Mouse (Mus musculus) limb, embryonic 14.5 days (tissue): Measurements from ENCODE around the gene Rtca. TPM values are rescaled to one million over a fixed set of nuclear protein-coding genes. Genes with fewer than 3 reads are reported as not detected.

ENCODE experiments used
- ATAC-seq: fragments of 200-750 bp; cut with Nextera tagmentation; 2 replicates; pipeline ENCODE4 v1.8.0; 2017; ENCODE audit warnings: low read depth, moderate number of reproducible peaks, moderate TSS enrichment; ENCODE audit not compliant: low FRiP score
- DNase-seq: peaks from one replicate; pipeline ENCODE4 v3.0.0-alpha.2; 2015; ENCODE audit warnings: low spot score
- H3K27ac ChIP-seq: fragments of 300-500 bp; sonication (generic); replicated peaks from 2 replicates; pipeline ENCODE4 v1.5.1; 2014; ENCODE audit warnings: low read depth, mild to moderate bottlenecking, low read length, moderate library complexity, mixed read lengths
- H3K27me3 ChIP-seq: fragments of 300-500 bp; sonication (generic); 2 replicates; pipeline ENCODE4 v1.6.1; 2014; ENCODE audit warnings: low read length, mixed read lengths; ENCODE audit not compliant: control insufficient read depth, insufficient read depth
- H3K36me3 ChIP-seq: fragments of 300-500 bp; sonication (generic); 2 replicates; pipeline ENCODE4 v1.6.1; 2014; ENCODE audit warnings: mild to moderate bottlenecking, low read length, moderate library complexity, mixed read lengths; ENCODE audit not compliant: control insufficient read depth, insufficient read depth
- H3K4me1 ChIP-seq: fragments of 300-500 bp; sonication (generic); 2 replicates; pipeline ENCODE4 v1.6.1; 2014; ENCODE audit warnings: antibody characterized with exemption, low read length, mixed read lengths; ENCODE audit not compliant: control insufficient read depth, insufficient read depth
- H3K4me2 ChIP-seq: fragments of 300-500 bp; sonication (generic); replicated peaks from 2 replicates; pipeline ENCODE4 v1.6.1; 2014; ENCODE audit warnings: low read depth, mild to moderate bottlenecking, low read length, moderate library complexity; ENCODE audit not compliant: severe bottlenecking
- H3K4me3 ChIP-seq: fragments of 300-500 bp; sonication (generic); replicated peaks from 2 replicates; pipeline ENCODE4 v1.5.1; 2014; ENCODE audit warnings: low read length
- H3K9ac ChIP-seq: fragments of 300-500 bp; sonication (generic); 2 replicates; pipeline ENCODE4 v1.6.1; 2014; ENCODE audit warnings: mild to moderate bottlenecking, low read depth, low read length, moderate library complexity; ENCODE audit not compliant: severe bottlenecking
- H3K9me3 ChIP-seq: fragments of 300-500 bp; sonication (generic); 2 replicates; pipeline ENCODE4 v1.6.1; 2016; ENCODE audit warnings: low read length; ENCODE audit not compliant: control insufficient read depth
- POLR2A ChIP-seq: fragments of 200-500 bp; IDR thresholded peaks from 2 replicates; pipeline ENCODE4 v1.8.0; 2012; ENCODE audit warnings: inconsistent platforms, mild to moderate bottlenecking, moderate library complexity, borderline replicate concordance; ENCODE audit not compliant: insufficient read depth, insufficient read length; ENCODE audit errors: extremely low read depth
- WGBS: fragments of 180-500 bp; shearing (Covaris S2); extraction: QIAGEN DNeasy Blood & Tissue Kit; methylation state at CpG from one replicate; pipeline ENCODE4 v1.1.7; 2014; 5-methylcytosine and 5-hydroxymethylcytosine counted together
- polyA plus RNA-seq, 2 experiments: library from polyadenylated mRNA; depleted of rRNA in 1 of 2; stranded (reverse) in 1 of 2; unstranded in 1 of 2; fragments of >200 nt; fragmentation: Nextera tagmentation in 1 of 2; extraction: Ambion mirVana in 1 of 2; gene quantifications; 2 replicates each; pipeline versions ENCODE4 v1.2.1 to v1.2.3; 2012 to 2014

Gene Rtca
- polyA plus RNA-seq, 2 experiments, result 57.5 to 68.6 TPM

DNA sequence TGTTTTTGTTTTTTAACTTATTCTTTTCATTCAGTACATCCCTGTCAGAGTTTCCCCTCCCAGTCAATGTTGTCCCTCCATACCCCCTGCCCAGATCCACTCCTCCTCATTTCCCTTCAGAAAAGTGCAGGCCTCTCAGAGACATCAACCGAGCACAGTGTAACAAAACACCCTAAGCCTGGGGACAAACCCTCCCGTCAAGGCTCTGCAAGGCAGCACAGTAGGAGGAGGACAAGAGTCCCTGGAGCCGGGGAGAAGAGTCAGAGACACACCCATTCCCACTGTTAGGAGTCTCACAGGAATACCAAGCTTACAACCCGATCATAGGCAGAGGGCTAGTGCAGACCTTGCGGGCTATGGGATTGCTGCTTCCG lies 29.2 kb upstream of the Rtca start:
- Histone ChIP-seq H3K4me3 (no peak overlapping the region), H3K9me3 (no peaks in the 10 kb centered on the region), H3K4me2 (no peak overlapping the region), H3K9ac (no peak overlapping the region), H3K36me3 (peaks cover 51% of the 10 kb centered on the region), H3K27me3 (no peaks in the 10 kb centered on the region), H3K27ac (no peak overlapping the region), H3K4me1 (no peaks in the 10 kb centered on the region)
- WGBS, result 51% methylated on average over 6 of the region's 6 CpGs
- ATAC-seq (no peak), DNase-seq (no peak)
- TF ChIP-seq POLR2A, result no peak

DNA sequence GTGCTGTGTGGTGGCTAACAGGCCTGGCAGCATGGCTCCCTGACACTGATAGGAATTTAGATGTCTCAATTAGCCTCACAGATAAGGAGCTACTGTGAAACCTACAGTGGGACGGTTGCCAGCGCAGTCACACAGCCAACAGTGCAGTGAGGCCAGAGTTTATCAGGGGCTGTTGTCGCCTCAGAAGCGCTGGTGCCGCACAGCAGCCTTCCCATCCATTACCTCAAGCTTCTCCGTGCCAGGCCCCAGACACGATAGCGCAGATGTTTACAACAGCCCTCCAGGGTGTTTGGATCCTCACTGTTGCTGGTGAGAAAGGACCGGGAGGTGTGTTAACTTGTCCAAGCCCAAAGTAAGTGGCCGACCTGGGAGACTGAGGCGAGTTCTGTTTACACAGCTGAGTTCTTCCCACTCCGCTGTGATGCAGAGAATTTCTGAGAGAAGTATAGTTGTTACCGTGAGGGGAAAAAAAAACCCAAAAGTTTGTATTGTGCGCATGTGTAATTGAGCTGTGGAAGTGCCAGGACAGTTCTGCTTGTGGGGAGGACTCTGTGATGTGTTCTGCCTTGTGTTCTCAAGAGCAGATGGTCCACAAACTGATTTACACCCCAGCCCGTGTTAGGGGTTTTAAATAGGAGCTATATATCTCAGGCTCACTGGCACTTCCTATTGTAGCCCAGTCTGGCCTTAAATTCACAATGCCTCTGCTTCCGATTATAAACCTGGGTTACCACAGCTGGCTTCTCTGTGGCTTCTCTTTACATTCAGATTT lies 28.6 kb upstream of the Rtca start:
- no peak overlapping the region for H3K4me3 ChIP-seq
- H3K27me3 ChIP-seq, result no peaks in the 10 kb centered on the region
- H3K4me2 ChIP-seq, result no peak overlapping the region
- DNase-seq (no peak), ATAC-seq (no peak)
- 46% methylated on average over 16 of the region's 16 CpGs for WGBS
- TF ChIP-seq POLR2A, result no peak
- no peak overlapping the region for H3K27ac ChIP-seq
- no peaks in the 10 kb centered on the region for H3K4me1 ChIP-seq
- H3K9ac ChIP-seq, result no peak overlapping the region
- no peaks in the 10 kb centered on the region for H3K9me3 ChIP-seq
- peaks cover 47% of the 10 kb centered on the region for H3K36me3 ChIP-seq

DNA sequence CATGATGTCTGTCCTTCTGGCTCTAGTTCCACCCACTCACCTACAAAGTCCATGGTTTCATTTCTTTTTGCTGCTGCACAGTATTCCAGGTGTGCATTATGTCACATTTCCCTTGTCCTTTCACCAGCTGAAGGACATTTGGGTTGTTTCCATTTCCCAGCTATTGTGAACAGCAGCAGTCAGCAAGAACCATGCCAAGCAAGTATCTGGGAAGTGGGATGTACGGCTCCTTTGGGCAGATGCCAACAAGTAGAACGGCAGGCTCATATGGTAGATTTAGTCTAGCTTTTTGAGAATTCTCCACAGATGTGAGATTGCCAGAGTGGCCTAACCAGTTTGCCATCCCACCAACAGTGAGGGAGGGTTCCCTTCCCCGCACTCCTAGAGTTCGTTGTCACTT lies 22.8 kb upstream of the Rtca start:
- ATAC-seq (no peak), DNase-seq (no peak)
- peaks cover 20% of the 10 kb centered on the region for H3K36me3 ChIP-seq
- no peaks in the 10 kb centered on the region for H3K4me1 ChIP-seq
- H3K9ac ChIP-seq, result no peak overlapping the region
- H3K27me3 ChIP-seq, result no peaks in the 10 kb centered on the region
- H3K4me2 ChIP-seq, result no peak overlapping the region
- no peak overlapping the region for H3K27ac ChIP-seq
- H3K4me3 ChIP-seq, result no peak overlapping the region
- no peaks in the 10 kb centered on the region for H3K9me3 ChIP-seq
- TF ChIP-seq POLR2A, result no peak
- 71% methylated on average over 4 of the region's 4 CpGs for WGBS

DNA sequence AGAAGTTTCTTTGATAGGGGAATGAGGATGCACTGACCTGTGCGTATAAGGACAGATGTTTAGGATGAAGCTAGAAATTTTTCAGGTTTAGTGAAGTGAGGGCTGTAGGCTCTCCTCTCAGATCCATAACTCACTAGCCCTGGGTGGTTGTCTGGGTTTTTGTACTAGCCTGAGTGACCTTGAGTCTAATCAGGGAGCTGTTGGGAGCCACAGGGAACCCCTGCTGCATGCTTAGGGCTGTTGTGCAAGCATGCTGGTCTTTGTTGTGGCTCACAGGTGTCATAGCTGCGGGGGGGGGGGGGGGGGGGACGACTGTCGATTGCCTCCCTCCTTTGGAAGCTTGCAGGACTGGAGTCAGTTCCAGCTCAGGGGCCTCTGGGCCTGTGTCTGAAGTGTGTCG lies 21.7 kb upstream of the Rtca start:
- H3K9ac ChIP-seq, result no peak overlapping the region
- DNase-seq (no peak), ATAC-seq (no peak)
- H3K27ac ChIP-seq, result no peak overlapping the region
- H3K27me3 ChIP-seq, result no peaks in the 10 kb centered on the region
- H3K4me2 ChIP-seq, result no peak overlapping the region
- TF ChIP-seq POLR2A, result no peak
- H3K4me3 ChIP-seq, result no peak overlapping the region
- 46% methylated on average over 4 of the region's 5 CpGs for WGBS
- H3K9me3 ChIP-seq, result no peaks in the 10 kb centered on the region
- peaks cover 11% of the 10 kb centered on the region for H3K36me3 ChIP-seq
- H3K4me1 ChIP-seq, result no peaks in the 10 kb centered on the region

DNA sequence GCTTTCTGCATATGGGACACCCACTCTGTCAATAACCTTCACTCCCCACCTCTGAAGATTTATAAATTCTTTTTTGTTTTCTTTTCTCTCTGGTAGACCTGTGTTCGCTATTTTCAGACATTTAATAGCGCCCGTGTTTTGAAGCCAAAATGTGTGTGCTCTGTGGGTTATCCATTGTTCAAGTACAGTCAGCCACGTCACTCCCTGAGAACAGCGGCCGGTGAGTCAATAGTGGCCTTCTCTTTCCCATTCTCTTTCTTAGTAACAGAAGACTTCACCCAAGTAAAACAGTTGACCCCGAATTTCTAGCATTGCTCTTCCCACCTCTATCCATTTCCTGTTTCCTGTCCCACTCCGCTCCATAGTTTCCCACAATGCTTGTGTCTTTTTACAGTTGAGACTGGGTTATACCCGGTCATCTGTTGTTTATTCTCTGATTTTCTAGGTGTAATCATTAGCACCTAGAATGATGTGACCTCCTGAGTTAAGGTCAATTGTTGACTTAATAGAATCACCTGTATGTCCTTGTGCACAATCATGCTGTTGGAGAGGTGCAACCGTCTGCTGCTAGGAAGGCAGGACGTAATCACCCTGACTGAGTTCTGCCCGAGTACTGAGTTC lies 12.2 kb upstream of the Rtca start:
- H3K4me2 ChIP-seq, result no peak overlapping the region
- DNase-seq (no peak), ATAC-seq (no peak)
- no peak overlapping the region for H3K4me3 ChIP-seq
- no peak overlapping the region for H3K9ac ChIP-seq
- H3K9me3 ChIP-seq, result no peaks in the 10 kb centered on the region
- H3K27ac ChIP-seq, result no peak overlapping the region
- H3K4me1 ChIP-seq, result no peaks in the 10 kb centered on the region
- H3K27me3 ChIP-seq, result no peaks in the 10 kb centered on the region
- no peak for TF ChIP-seq POLR2A
- 0 out of 2 replicates have a peak, but pooled peaks cover 5% of the 10 kb centered on the region for H3K36me3 ChIP-seq
- 84% methylated on average over 12 of the region's 12 CpGs for WGBS
